Mouse (Mus musculus) testis, adult 2 months (tissue): ENCODE data around the gene Tmcc3.

Experiments
- CTCF ChIP-seq: fragments of 200-500 bp; IDR thresholded peaks from 2 replicates; pipeline ENCODE4 v1.5.1; 2012; ENCODE audit warnings: low read depth, mild to moderate bottlenecking, inconsistent platforms, low read length, moderate library complexity; ENCODE audit not compliant: control insufficient read depth, insufficient read depth, insufficient replicate concordance
- POLR2A ChIP-seq: fragments of 200-500 bp; IDR thresholded peaks from 2 replicates; pipeline ENCODE4 v1.6.1; 2012; ENCODE audit warnings: low read depth, mild to moderate bottlenecking, inconsistent platforms, low read length, moderate library complexity; ENCODE audit not compliant: control insufficient read depth

DNA sequence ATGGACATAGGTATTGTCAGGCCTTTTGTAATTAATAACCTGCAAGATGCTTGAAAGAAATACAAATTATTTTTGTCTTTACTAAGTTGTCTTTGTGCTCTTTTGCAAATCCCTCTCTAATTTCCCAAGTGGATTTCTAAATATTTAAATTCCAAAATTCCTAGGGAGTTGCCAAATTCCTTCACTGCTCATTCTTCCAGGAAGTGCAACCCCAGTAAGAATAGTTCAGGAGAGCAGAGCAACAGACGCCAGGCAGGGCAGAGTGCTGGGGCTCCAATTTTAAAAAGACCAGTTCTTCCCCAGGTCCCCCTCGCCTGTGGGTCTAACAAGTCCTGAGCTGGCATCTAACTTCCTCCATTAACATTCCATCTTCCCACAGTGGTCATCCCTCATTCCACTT lies 239.3 kb downstream of the Tmcc3 start:
- TF ChIP-seq CTCF (no peak), POLR2A (no peak)
